Mouse (Mus musculus): ENCODE measurements around the gene Pmel. TPM values are rescaled to one million over a fixed set of nuclear protein-coding genes. Genes with fewer than 3 reads are reported as not detected.
A peak's percentile ranks its signal among the peaks of the same experiment; 100 is the strongest.

The Pmel gene
- polyA plus RNA-seq, 2 experiments from 2014 or later: 2.6 to 5.7 TPM

DNA sequence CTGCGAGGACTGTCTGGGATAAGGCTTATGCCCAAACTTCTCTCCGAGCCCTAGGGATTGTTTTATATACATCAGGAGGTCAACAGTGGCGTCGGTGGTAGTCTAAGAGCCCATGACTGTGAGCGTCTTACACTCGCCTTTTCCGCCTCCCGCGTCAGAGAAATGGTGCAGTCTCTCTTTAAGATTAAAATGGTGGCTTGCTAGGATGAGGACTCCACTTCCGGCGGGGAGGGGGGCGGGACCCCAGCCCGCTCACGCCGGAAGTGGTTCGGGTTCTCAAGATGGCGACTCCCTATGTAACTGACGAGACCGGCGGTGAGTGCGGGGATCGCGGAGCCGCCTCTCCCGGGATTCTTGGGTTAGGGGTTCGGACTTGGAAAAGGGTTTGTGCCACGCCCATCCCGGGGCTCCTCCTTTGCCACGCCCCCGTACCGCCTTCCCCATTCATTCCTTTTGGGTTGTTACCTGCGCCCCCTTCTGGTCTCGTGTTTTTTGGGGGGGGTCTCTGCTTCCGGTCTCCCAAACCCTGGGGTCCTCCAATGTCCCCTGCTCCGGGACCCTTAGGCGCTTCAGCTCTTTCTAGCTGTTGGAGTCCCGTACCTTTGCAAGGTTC, 44.4 kb downstream of the Pmel start:
- peak; percentile 30 for ATAC-seq

Other genes starting within 250 kb of the Pmel start
- 10 to 100 TPM; 53.8 to 54.8 TPM for gene Smarcc2, start 244.9 kb upstream of the Pmel start, polyA plus RNA-seq (2017; shearing (Covaris generic))
- 1,000 to 10,000 TPM; 1,113 TPM for gene Myl6, start 210.1 kb upstream of the Pmel start, polyA plus RNA-seq (2017; shearing (Covaris generic))
- gene Myl6b, start 205.5 kb upstream of the Pmel start, polyA plus RNA-seq (2017; shearing (Covaris generic)): 1 to 10 TPM; 2.0 to 6.9 TPM
- 10 to 100 TPM; 77.5 to 80.7 TPM for gene Esyt1, start 178.3 kb upstream of the Pmel start, polyA plus RNA-seq (2017; shearing (Covaris generic))
- 10 to 100 TPM in 1 of 2 experiments, 1 to 10 TPM in 1; 6.4 to 10.1 TPM for gene Zc3h10, start 156.4 kb upstream of the Pmel start, polyA plus RNA-seq (2017; shearing (Covaris generic))
- 1,000 to 10,000 TPM; 5,950 to 7,803 TPM for gene Rpl41, start 154.9 kb upstream of the Pmel start, polyA plus RNA-seq (2017; shearing (Covaris generic))
- gene Pa2g4, start 138.2 kb upstream of the Pmel start, polyA plus RNA-seq (2017; shearing (Covaris generic)): 100 to 1,000 TPM; 136 to 160 TPM
- 1 to 10 TPM; 4.1 to 4.2 TPM for gene Erbb3, start 114.5 kb upstream of the Pmel start, polyA plus RNA-seq (2017; shearing (Covaris generic))
- 1,000 to 10,000 TPM; 1,759 to 1,796 TPM for gene Rps26, start 77.4 kb upstream of the Pmel start, polyA plus RNA-seq (2017; shearing (Covaris generic))
- gene Ikzf4, start 58.2 kb upstream of the Pmel start, polyA plus RNA-seq (2017; shearing (Covaris generic)): 100 to 1,000 TPM; 103 to 107 TPM
- gene Suox, start 30.1 kb upstream of the Pmel start, polyA plus RNA-seq (2017; shearing (Covaris generic)): 10 to 100 TPM; 15.3 to 17.9 TPM
- 10 to 100 TPM; 50.7 to 59.5 TPM for gene Rab5b, start 7.9 kb upstream of the Pmel start, polyA plus RNA-seq (2017; shearing (Covaris generic))
- gene Cdk2, start 836 bp downstream of the Pmel start, polyA plus RNA-seq (2017; shearing (Covaris generic)): 10 to 100 TPM; 24.0 to 29.2 TPM
- 100 to 1,000 TPM; 269 to 295 TPM for gene Dgka, start 40.7 kb downstream of the Pmel start, polyA plus RNA-seq (2017; shearing (Covaris generic))
- 10 to 100 TPM; 64.1 to 79.7 TPM for gene Pym1, start 43.7 kb downstream of the Pmel start, polyA plus RNA-seq (2017; shearing (Covaris generic))
- gene Mmp19, start 86.7 kb downstream of the Pmel start, polyA plus RNA-seq (2017; shearing (Covaris generic)): not detected
- 10 to 100 TPM; 54.4 to 68.5 TPM for gene Dnajc14, start 99.9 kb downstream of the Pmel start, polyA plus RNA-seq (2017; shearing (Covaris generic))
- 1 to 10 TPM; 3.3 to 3.4 TPM for gene Tmem198b, start 100.2 kb downstream of the Pmel start, polyA plus RNA-seq (2017; shearing (Covaris generic))
- 100 to 1,000 TPM; 192 to 229 TPM for gene Sarnp, start 113.1 kb downstream of the Pmel start, polyA plus RNA-seq (2017; shearing (Covaris generic))
- gene Ormdl2, start 117.5 kb downstream of the Pmel start, polyA plus RNA-seq (2017; shearing (Covaris generic)): 10 to 100 TPM; 75.6 to 87.1 TPM
- gene Gdf11, start 187.5 kb downstream of the Pmel start, polyA plus RNA-seq (2017; shearing (Covaris generic)): 1 to 10 TPM; 5.0 to 5.6 TPM
- gene Cd63, start 196.8 kb downstream of the Pmel start, polyA plus RNA-seq (2017; shearing (Covaris generic)): under 1 TPM; 0.69 to 0.92 TPM
- 1 to 10 TPM; 5.7 to 8.9 TPM for gene Rdh5, start 218.7 kb downstream of the Pmel start, polyA plus RNA-seq (2017; shearing (Covaris generic))
- gene Bloc1s1, start 219.8 kb downstream of the Pmel start, polyA plus RNA-seq (2017; shearing (Covaris generic)): 100 to 1,000 TPM; 218 to 252 TPM
- gene Itga7, start 229.6 kb downstream of the Pmel start, polyA plus RNA-seq (2017; shearing (Covaris generic)): 1 to 10 TPM; 2.9 to 6.1 TPM